Mouse (Mus musculus) B cell, adult 2 months (primary cell): Measurements from ENCODE around the gene Cda.
"Not testable (repeated sequence)": the region's sequence is repeated elsewhere in the genome, so short reads cannot be mapped to it uniquely, and the experiment has no call there.

Experiments used
- DNase-seq, 2 experiments: peaks; one replicate each; pipeline ENCODE4 v3.0.0; 2022

Gene Cda

DNA sequence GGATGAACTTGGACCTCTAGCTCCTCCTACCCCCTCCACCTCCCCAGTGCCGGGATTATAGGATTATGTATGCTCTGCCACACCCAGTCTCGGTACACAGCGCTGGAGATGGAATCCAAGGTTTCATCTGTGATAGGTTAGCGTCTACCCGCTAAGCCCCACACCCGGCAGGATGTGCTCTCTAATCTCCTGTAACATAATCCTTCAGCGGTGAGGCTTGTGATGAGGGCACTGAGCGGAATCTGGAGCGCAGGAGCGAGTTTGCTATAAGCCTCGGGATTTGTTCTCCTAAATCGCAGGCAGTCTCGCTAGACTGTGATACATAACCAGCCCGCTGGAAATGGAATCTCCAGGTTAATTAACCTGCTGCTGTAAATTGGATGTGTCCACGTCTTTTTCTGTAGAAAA lies 37.5 kb downstream of the Cda start:
- DNase-seq, result no peak

DNA sequence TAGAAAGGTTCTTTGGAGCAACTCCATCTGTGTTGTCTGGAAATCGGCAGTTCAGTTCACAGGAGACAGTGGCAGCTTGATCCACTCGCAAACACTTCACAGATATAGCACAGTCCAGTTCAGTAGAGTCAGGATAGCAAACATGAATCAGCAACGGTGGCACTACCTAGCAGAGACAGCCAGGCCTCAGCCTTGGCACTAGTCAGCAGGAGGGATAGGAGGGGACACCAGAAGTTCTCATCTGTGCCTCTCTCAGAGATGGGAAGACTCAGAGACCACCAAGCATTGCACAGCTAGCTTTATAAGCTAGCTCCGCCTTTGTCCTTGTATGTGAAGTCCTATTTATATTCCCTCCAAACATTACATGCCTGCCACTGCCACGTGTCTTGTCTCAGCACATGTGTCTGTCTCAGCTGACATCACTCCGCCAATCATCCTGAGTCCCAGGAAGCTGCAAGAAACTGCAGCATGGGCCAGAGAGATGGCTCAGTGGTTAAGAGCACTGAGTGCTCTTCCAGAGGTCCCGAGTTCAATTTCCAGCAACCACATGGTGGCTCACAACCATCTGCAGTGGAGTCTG lies 39.8 kb downstream of the Cda start:
- no peak for DNase-seq

DNA sequence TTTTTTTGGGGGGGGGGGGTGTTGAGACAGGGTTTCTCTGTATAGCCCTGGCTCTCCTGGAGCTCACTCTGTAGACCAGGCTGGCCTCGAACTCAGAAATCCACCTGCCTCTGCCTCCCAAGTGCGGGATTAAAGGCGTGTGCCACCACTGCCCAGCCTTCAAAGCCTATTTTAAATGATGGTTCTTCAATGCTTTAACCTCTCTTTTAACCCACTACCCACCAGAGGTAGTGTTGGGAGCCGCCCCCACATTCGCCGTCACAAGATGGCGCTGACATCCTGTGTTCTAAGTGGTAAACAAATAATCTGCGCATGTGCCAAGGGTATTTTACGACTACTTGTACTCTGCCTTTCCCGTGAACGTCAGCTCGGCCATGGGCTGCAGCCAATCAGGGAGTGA lies 40.6 kb downstream of the Cda start:
- DNase-seq, result not testable (repeated sequence)

DNA sequence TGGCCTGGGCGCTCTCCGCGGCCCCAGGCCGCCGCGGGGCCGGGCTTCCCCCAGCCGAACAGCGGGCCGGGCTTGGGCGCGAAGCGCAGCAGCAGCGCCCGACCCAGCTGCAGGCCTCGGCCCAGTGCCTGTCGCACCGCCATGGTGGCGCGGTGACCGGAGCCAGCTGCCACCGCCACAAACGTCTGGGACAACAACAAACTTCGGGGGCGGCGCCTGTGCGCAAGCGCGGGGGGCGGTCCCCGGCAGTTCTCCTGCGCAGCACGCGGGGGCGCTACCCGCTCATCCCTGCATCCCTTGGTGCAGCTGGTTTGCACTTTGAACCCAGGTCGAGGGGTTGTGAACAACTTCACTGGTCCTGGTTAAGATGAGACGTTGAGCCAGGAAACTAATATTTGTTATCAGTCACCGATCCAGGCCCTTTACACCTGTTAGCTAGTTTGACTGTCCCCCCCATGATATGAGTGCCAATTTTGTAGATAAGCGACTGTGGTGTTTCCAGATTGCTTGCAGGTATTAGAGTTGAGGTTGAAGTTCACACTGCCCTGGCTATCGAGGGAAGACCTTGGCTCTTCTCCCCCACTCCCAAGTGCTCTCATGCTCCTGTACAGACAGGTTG lies 41.6 kb downstream of the Cda start, which contains the start of gene Pink1:
Gene Pink1 (minus strand): TSS at position 231 of the 619 bp plus-strand sequence.
- DNase-seq, result peak; percentile 95 to 96

DNA sequence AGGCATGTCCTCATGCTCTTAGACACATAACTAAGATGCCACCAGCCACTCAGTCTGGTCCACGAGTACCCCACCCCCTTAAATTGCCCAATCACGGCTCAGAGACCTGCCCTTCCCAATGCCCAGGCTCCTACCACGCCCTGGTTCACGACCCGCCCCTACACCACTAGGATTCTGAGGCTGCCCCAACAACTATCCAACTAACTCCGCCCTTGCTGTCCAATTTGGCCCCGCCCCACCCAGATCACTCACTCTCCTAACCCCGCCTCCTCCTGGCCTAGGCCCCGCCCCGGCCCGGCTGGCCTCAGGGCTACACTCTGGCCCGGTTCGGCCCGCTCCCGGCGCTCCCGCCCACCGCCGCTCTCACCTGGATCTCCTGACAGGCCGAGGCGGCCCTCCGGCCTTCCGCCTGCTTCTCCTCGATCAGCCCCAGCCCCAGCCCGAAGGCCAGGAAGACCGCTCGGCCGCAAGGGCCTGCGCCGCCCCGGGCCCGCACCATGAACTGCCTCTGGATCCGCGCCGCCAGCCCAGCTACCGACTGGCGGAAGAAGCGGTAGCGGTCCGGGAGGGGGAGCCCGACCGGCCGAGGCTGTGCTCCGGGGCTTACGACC lies 42.2 kb downstream of the Cda start:
- peak; percentile 97 to 98 for DNase-seq

DNA sequence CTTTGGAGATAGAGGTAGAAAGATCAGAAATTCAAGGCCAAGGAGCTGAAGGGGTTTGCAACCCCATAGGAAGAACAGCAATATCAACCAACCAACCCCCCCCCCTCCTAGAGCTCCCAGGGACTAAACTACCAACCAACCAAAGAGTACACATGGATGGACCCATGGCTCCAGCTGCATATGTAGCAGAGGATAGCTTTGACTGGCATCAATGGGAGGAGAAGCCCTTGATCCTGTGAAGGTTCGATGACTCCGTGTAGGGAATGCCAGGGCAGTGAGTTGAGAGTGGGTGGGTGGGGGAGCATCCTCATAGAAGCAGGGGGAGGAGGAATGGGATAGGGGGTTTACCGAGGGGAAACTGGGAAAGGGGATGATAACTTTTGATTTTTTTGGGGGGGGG lies 43.3 kb downstream of the Cda start:
- no peak for DNase-seq

DNA sequence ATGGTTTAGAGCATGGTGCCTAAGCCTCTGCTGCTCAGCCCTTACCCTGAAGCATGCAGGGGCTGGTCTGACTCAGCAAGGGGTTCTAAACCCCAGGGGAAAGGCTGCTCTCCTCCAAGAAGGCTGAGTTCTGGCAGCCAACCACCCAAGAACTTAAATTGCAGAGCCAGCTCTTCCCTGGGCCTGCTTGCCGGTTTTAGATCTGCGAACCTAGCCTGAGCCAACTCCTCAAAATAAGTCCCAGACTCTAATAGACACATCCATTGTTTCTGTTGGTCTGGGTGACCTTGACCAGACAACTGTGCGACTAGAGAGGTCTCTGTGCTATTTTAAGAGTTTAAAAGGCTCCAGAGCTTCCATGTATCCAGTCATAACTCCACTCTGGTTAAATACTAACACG lies 44.0 kb downstream of the Cda start:
- DNase-seq, result no peak

DNA sequence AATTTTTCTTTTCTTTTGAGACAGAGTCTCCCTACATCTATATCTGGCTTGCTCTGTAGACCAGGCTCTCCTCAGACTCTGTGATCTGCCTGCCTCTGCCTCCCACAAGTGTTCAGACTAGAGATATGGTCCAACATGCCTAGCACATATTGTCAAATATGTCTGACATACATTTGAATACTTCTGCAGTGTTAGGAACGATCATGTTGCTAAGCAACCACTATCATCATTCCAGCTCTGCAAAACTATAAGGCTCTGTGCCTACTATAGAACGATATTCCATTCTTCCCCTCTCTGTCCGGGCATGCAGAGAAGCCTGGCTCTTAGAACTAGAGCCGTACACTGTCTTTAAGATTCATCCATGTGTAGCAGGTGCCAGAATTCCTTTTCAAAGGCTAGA lies 45.1 kb downstream of the Cda start:
- DNase-seq, result no peak

DNA sequence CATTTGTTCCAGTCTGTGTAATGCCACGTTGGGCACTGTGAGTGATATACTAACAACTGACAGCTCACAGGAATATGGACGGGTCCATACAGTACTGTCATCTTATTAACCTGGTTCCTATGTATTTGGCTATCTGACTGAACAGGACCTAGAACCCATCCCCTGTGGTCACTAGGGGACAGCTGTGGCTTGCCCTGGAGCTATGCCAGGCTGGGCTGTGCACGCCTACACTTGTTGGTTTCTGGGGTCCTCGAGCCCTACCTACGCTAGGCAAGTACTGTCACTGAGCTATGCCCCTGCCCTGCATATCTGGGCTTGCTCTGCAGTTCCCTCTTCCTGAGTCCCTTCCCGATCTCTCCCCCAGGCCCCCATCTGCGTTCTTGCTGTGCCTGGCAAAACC lies 46.3 kb downstream of the Cda start:
- no peak for DNase-seq

DNA sequence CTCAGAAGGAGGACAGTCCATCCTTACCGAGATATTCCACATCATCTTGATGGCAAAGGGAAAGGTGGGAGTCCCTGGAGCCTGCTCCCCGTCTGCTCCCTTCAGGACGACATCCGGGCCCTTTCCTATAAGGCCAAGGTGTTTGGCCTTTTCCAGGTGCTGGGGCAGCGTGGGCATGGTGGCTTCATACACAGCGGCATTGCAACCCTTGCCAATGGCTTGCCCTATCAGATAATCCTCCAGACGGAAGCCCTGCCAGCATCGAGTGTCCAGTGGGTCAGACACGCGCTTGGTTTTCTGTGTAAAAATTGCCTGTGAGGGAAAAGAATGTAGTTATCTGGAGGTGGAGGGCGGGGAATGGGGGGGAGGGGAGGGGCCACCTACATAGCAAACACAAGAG lies 47.1 kb downstream of the Cda start:
- DNase-seq, result no peak

DNA sequence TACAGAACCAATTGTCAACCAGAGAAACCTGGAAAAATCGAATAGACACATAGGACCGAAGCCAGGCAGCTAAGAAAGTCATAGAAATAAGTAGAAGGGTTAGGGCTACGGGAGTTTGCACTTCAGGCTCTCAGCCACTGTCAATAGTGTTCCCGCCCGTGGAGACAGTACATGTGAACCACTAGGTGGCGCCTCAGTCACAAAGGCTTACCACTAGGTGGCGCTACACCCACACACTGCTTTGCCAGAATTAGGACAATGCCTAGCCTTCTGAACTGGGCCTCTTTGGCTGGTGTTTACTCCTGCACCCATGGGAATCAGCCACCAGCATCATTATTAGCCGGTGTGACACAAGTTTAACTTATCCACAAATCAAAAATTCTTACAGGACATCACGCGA lies 48.3 kb downstream of the Cda start:
- DNase-seq, result peak; percentile 89 to 90

DNA sequence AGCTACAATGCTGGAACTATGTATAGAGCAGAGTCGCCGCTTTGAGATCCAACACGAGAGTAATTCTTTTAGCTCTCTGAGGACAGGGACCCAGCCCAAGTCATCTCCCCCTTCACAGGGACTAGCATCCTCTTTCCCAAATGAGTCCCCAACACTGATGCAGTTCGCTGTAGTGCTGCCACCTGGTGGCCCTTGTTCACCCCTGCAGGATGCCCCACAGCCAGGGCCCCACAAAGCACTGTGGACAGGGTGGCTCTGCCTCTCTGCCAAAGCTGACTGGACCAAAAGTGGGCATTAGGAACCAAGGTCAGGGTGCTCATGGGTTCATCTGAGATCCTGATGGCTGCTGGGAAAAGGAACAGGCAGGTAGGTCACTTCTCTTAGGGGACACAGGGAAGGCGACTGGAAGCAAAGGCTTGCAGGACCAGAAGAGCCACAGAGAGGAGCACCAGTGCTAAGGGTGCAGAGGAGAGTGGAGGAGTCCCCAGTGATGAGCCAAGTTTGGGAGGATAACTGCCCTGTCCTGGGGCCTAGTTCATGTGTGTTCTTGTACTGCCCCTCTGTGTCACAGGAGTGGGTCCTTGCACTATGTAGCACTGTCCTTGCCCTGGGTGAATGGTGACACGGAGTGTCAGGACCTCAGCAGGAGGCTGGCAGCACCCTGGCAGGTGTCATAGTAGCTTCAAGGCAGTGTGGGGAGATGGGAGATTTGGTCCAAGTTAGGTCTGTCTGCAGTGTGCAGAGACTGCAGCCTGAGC lies 49.1 kb downstream of the Cda start:
- DNase-seq, result peak; percentile 74 to 76

DNA sequence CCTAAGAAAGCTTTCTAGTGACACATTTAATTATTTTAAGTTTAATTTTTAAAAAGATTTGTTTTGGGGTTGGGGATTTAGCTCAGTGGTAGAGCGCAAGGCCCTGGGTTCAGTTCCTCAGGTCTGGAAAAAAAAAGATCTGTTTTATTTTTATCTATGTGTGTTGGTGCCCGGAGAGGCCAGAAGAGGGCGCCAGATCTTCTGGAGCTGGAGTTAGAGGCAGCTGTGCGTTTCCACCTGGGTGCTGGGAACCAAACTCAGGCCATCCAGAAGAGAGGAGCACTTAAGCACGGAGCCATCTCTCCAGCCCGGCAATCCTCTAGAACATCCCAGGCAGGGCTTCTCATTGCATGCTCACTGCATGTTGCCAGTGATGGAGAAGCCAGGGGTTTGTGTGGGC lies 51.4 kb downstream of the Cda start:
- DNase-seq, result peak; percentile 24 to 40

DNA sequence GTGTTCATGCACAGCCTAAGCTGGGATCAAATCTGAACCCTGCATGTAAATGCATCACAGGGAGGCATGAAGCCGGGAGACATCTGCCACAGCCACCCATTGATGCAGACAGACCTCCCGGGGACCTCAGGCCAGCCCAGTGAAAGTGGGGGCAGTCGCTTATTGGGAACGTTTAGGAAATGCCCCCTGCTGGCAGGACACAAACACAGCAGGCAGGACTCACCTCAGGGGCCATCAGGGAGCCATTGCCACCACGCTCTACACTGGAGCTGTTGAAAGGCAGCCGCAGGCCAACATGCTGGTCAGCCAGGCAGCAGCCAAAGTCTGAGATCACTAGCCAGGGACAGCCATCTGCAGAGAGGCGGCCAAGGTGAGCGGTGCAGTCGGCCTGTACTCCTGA lies 52.0 kb downstream of the Cda start:
- peak; percentile 57 for DNase-seq

DNA sequence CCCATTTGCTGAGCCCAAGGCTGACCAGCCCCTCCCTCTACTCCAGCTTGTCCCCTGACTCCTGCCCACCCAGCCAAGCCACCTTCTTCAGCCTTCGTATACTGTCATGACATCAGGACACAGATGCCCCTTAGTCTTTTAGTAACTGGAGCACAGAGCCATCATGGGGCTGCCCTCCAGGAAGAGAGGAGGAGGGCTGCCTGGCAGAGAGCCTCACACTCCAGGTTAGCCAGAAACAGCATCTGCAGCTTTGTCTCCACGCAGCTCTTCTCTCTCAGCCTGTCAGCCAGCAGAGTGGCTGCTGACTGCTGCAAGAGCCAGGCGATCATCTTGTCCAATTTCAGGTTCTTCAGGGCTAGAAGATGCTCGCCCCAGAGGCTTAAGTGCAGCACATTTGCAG lies 54.0 kb downstream of the Cda start:
- DNase-seq, result no peak

DNA sequence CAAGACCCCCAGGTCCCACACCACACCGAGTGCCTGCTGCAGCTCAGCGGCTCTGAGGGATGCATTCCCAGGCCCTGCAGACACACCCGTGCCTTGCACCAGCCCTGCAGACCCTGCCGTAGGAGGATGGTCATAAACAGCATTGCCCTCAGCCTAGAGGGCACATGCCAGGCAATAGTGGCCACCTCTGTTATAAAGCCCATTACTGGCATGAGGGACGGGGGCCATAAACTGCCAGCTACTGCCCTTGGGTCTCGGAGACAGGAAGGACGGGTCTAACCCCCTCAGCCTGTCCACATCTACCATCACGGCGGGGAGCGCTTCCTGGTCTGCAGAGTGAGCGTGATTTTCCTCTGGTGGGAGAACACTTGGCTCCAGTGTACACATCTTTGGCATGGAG lies 54.8 kb downstream of the Cda start:
- no peak for DNase-seq

DNA sequence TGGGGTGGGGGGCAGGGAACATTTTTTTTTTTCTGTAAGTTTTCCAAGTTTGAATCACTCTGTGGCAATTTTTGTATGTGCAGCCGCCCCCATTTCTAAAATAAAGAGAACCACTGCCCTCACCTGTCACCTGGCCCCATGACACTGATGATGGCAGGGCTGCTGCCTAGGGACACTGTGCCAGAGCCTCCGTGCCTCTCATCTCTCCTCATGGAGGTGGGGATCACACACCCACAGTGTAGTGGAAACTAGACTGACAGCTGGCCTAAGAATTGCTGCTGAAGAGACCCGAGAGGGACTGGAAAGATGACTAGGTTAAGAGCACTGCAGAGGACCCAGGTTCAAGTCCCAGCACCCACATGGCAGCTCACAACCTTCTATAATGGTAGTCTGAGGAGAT lies 55.7 kb downstream of the Cda start:
- DNase-seq, result no peak

DNA sequence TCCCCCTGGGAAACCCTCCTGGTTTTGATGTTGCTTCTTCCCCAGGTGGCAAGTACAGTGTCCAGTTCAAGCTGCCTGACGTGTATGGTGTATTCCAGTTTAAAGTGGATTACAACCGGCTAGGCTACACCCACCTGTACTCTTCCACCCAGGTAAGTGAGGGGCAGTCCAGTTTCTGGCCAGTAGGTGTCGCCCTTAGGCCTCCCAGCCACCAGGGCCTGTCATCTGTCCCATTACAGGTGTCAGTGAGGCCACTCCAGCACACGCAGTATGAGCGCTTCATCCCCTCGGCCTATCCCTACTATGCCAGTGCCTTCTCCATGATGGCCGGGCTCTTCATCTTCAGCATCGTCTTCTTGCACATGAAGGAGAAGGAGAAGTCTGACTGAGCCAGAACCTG lies 56.2 kb downstream of the Cda start:
- DNase-seq, result peak; percentile 70 to 74

DNA sequence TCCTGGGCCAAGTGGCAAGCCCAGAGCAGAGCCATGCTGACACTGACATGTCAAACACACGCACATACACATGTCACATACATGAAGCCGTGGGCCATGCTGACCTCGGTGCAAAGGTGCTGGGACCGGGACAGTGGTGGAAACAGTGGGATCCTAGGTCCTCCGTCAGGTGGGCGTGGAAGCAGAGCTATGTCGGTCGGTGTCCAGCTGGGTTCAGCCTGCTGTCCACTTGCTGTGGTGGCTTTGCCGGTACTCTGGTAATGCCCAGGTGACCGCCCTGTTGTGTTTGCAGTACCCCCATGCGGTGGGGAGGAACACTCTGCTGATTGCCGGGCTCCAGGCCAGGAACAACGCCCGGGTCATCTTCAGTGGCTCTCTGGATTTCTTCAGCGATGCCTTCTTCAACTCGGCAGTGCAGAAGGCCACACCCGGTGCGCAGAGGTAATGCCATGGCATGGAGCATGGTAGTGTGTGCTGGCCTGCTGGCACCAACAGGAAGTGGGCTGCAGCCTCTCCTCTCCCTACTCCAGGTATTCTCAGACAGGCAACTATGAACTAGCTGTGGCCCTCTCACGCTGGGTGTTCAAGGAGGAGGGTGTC lies 57.4 kb downstream of the Cda start:
- no peak for DNase-seq

DNA sequence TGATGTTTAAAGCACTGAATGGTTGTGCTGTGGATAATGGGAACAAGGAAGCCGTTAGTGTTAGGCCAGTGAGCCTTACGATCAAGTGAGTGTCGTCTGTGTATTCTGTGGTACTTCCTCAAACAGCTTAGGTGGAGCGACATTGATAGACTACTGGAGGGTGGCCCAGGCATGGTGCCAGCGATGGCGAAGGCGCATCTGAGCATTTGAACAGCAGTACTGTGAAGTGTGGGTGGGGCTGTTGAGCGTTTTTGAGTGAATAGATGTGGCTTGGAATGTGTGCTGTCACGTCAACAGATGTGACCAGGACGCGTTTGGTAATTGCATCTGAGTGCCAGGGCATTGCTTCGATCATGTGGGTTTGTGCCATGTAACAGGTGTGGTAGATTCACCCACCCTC lies 60.1 kb downstream of the Cda start:
- DNase-seq, result no peak

DNA sequence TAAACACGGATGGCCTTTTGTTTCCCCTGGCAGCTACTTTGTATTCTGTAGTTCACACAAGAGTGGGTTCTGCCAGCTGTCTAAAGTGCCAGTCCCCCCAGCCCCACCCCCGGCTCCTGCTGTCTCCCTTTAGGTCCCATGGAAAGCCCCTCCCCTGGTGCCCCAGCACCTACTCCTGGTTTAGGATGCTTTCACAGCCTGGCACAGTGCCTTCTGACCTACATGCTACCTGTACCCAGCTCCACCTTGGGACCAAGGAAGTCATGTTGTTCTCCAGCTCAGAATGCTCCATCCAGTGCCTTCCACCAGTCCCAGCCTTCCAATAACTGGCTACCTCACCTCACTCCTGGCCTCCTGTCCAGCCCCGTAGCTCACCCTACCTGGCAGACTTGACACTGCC lies 60.8 kb downstream of the Cda start:
- DNase-seq, result no peak

DNA sequence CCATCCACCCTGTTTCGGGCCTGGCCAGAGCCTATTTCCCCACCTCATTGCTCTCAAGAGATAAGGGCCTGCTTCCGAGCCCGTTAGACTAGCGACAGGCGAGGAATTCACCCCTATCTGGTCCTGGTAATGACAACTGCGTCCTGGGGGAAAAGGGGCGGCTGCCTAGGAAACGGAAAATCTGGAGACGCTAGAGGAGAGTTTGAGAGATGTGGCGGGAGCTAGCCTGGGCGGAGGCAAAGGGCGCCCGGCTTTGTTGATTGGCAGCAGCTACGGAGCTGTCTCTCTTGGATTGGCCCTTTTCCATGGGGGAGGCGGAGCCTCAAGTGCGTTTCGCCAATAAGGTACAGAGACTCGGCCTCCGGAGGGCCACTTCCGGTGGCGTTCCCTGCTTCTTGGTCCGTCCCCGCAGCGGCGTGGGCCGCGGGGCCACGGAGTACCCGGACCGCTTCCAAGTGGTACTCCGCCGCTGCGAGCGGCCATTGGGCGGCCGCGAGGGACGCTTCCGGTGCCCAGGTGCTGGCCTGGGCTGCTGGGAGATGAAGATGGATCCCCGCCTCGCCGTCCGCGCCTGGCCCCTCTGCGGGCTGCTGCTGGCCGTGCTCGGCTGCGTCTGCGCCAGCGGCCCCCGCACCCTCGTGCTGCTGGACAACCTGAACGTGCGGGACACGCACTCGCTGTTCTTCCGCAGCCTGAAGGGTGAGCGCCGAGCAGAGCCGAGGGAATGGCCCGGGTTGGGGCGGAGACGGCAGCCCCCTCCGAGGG lies 63.3 kb downstream of the Cda start, which contains the start of gene Ddost:
Gene Ddost (plus strand): TSS at position 391 of the 765 bp plus-strand sequence.
- DNase-seq, result peak; percentile 96 to 97

DNA sequence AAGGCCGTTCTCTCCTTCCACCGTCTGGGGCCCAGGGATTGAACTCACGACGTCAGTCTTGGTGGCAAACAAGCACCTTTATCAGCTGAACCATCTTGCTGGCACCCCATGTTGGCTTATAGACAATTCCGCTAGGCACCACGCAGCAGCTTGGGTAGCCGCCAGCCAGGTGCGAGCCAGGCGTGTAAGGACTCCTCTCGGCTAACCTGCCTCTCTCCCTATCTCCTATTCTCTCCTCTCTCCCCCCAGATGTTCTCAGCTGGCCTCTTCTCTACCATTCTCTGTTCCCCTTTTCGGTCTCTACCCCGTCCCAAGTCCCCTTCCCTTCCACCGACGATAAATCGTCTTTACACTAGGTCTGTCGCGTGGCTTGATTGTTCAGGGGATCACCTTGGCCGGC lies 64.0 kb downstream of the Cda start:
- DNase-seq, result peak; percentile 24 to 34
